Mouse (Mus musculus): ENCODE measurements around the gene Pskh1.

Pskh1 gene

GRCm38 (mm10) chr8:105900180-105900940 lies at the start of gene Pskh1:
Gene Pskh1, plus strand, starts transcription at chr8:105900441.
- in situ Hi-C loops (cut with MboI; ENCODE audit: low pct_unique_long_range_greater_than_20kb in 1 of 2, low sequenced_read_pairs in 2 of 2, unreplicated experiment in 1 of 2), result no loop called here

DNA sequence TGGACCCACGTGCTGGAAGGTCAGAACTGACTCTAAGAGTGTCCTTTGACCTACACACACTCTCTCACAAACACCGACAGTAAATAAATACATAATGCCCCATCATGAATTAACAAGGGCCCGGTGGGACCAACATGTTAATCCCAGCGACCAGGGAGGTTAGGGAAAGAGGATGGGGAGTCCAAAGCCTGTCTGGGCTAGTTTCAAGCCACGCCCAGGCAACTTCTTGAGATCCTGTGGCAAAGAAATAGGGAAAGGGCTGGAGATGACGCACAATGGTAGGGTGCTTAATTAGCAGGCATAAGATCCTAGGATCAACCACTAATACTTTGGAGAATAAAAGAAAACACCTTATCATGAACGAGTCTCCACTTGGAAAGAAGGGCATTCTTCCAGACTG lies 49.6 kb upstream of the Pskh1 start:
- in situ Hi-C loops (cut with MboI; ENCODE audit: low pct_unique_long_range_greater_than_20kb in 1 of 2, low sequenced_read_pairs in 2 of 2, unreplicated experiment in 1 of 2), result no loop called here

DNA sequence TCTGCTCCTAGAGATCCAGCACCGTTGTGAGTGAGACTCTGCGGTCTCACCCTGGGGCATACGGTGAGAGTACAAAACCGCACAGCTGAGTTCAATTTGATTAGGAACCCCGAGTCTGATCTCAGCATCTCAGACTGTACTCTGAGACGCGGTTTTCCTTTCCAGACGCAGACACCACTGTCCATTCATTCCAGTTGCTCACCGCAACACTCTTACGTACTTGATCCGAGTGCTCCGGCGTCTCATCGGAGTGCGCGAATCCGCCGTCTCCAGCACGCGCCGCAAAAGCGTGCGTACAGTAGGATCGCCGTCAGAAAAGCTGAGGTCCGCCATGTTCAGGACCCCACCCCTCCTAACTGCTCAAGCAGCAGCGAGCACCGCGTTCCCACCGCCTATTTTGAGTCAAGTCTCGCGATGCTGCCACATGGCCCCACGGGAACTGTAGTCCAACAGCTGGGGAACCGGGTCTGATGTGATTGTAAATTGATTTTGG lies 48.5 kb upstream of the Pskh1 start:
- in situ Hi-C loops (cut with MboI; ENCODE audit: low pct_unique_long_range_greater_than_20kb in 1 of 2, low sequenced_read_pairs in 2 of 2, unreplicated experiment in 1 of 2), result no loop called here

GRCm38 (mm10) chr8:105852146-105852729 lies 48.0 kb upstream of the Pskh1 start:
- in situ Hi-C loops (cut with MboI; ENCODE audit: low pct_unique_long_range_greater_than_20kb in 1 of 2, low sequenced_read_pairs in 2 of 2, unreplicated experiment in 1 of 2), result no loop called here

- in situ Hi-C loops (cut with MboI; ENCODE audit: low pct_unique_long_range_greater_than_20kb in 1 of 2, low sequenced_read_pairs in 2 of 2, unreplicated experiment in 1 of 2), result no loop called here
Measured at GRCm38 (mm10) chr8:105853178-105853577, 47.1 kb upstream of the Pskh1 start, which contains the start of gene Cenpt. Gene Cenpt, minus strand, starts transcription at chr8:105853278.

GRCm38 (mm10) chr8:105854303-105854702 lies 45.9 kb upstream of the Pskh1 start:
- in situ Hi-C loops (cut with MboI; ENCODE audit: low pct_unique_long_range_greater_than_20kb in 1 of 2, low sequenced_read_pairs in 2 of 2, unreplicated experiment in 1 of 2), result no loop called here

DNA sequence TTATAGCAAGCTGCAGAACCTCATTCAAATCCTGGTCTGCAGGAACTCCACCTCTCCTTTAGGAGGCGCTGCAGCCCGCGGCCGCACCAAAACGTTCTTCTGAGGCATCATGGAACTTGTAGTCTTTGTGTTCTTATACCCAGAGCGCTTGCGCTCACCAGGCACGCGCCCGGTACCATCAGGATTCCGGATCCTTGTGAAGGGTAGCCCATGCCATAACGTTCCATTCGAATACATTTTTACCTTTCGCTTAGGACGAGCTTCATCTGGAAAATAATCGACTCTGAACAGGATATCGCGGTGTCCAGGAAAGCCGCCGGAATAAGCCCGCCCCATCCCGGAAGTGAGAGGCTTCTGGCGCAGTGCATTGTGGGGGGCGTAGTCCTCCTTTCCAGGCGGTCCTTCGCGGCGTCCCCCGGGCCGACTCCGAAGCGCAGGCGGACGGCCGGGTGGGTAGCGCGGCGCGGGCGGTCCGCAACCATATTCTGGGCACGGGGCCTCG lies 45.5 kb upstream of the Pskh1 start, which contains the start of gene Thap11:
Thap11 (plus strand) TSS at position 418 of the 502 bp plus-strand sequence.
- in situ Hi-C loops (cut with MboI; ENCODE audit: low pct_unique_long_range_greater_than_20kb in 1 of 2, low sequenced_read_pairs in 2 of 2, unreplicated experiment in 1 of 2), result no loop called here

DNA sequence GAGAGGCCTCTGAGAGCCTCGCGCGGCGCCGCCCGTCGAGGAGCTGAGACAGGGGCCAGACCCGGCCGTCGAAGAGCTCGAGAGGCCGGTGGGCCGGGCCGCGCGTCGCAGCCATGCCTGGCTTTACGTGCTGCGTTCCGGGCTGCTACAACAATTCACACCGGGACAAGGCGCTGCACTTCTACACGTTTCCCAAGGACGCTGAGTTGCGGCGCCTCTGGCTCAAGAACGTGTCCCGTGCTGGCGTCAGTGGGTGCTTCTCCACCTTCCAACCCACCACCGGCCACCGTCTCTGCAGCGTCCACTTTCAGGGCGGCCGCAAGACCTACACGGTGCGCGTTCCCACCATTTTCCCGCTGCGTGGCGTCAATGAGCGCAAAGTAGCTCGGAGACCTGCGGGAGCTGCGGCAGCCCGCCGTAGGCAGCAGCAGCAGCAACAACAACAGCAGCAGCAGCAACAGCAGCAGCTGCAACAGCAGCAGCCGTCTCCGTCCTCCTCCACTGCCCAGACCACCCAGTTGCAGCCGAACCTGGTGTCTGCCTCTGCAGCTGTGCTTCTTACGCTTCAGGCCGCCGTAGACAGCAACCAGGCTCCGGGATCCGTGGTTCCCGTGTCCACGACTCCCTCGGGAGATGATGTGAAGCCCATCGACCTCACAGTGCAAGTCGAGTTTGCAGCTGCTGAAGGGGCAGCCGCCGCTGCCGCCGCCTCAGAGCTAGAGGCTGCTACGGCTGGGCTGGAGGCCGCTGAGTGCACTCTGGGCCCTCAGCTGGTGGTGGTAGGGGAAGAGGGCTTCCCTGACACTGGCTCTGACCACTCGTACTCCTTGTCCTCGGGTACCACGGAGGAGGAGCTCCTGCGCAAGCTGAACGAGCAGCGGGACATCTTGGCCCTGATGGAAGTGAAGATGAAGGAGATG lies 44.7 kb upstream of the Pskh1 start:
- in situ Hi-C loops (cut with MboI; ENCODE audit: low pct_unique_long_range_greater_than_20kb in 1 of 2, low sequenced_read_pairs in 2 of 2, unreplicated experiment in 1 of 2), result no loop called here

DNA sequence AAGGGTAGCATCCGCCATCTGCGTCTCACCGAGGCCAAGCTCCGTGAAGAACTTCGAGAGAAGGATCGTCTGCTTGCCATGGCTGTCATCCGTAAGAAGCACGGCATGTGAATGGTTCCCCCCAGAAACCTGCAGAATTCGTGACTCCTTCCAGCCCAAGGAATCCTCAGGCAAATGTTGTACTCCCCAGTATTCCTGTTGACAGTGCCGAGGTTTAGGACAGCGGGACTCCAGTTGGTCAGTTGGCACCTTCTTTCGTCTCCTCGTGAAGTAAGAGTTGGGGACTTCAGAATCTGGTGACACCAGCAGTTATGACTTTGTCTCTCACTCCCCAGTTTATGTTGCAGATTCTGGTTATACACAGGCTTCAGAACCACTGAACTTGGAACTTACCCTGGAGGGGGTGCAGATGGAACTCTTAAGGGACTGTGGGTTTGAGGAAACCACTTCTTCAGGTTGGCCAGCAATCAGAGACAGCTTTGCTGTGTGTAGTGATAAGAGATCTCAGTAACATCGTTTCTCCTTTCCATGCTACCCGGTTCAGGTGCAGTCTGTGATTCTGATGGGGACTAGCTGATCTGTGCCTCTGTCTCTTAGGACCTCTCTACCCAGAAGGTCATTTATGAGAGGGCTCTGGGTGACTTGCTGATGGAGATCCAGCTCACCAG lies 43.9 kb upstream of the Pskh1 start:
- in situ Hi-C loops (cut with MboI; ENCODE audit: low pct_unique_long_range_greater_than_20kb in 1 of 2, low sequenced_read_pairs in 2 of 2, unreplicated experiment in 1 of 2), result no loop called here

- in situ Hi-C loops (cut with MboI; ENCODE audit: low pct_unique_long_range_greater_than_20kb in 1 of 2, low sequenced_read_pairs in 2 of 2, unreplicated experiment in 1 of 2), result no loop called here
Measured at GRCm38 (mm10) chr8:105858495-105858894, 41.7 kb upstream of the Pskh1 start.

GRCm38 (mm10) chr8:105859314-105859713 lies 40.9 kb upstream of the Pskh1 start:
- in situ Hi-C loops (cut with MboI; ENCODE audit: low pct_unique_long_range_greater_than_20kb in 1 of 2, low sequenced_read_pairs in 2 of 2, unreplicated experiment in 1 of 2), result no loop called here

DNA sequence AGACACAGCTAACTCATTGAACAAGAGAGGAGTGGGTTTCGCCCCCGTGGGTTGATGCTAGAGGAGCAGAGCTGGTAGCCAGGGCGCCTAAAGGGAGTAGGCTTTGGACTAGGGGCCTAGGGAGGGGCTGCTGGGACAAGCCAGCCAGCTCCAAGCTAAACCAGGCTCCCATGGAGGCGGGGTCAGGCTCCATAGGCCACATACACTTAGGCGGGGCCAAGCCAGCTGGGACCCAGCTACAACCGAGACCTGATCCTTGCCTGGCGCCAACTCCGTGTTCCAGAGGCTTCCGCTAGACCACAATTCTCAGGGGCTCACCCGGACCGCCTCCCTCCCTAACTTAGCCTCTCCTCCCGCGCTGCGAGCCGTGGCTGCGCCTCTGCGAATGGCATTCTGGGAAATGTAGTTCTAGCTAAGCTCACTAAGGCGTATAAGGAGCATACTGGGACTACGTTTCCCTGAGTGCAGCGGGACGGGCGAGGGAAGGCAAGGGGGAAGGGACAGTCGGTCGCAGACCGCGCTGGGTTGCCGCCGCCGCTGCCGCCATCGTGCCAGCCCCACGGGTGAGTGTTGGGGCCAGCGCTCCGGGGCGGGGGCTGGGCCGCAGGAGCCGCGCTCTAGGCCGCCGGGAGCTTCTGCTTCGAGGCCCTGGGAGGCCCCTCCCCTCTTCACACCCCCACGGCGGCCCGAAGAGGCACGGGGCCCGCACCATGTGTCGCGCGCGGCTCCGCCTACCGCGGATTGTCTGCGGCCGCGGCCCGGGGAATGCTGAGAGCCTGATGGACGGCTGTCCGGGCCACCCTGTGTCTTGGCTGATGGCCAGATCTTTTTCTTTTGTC lies 39.9 kb upstream of the Pskh1 start, which contains the start of gene Nutf2:
Nutf2 (plus strand) TSS at position 438 of the 839 bp plus-strand sequence.
- in situ Hi-C loops (cut with MboI; ENCODE audit: low pct_unique_long_range_greater_than_20kb in 1 of 2, low sequenced_read_pairs in 2 of 2, unreplicated experiment in 1 of 2), result no loop called here

DNA sequence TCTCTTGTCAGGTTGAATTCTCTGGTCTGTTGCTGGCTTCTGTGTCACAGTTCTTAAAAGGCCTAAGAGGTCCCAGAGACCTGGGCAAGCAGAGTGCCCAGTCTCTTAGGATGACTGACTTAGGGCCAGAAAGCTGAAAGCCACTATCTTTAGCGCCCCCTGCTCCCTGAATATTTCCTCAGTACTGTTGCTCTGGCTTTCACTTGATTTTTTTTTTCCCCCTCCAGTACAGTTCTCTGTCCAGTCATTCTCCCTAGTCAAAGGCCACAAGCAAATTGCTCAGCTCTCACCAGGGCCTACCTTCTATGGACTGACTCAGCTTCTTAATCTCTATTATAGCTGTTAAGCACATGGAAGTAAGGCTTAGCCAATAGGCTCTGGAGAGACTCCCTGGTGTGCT lies 38.3 kb upstream of the Pskh1 start:
- in situ Hi-C loops (cut with MboI; ENCODE audit: low pct_unique_long_range_greater_than_20kb in 1 of 2, low sequenced_read_pairs in 2 of 2, unreplicated experiment in 1 of 2), result no loop called here

GRCm38 (mm10) chr8:105866364-105867029 lies 33.7 kb upstream of the Pskh1 start:
- in situ Hi-C loops (cut with MboI; ENCODE audit: low pct_unique_long_range_greater_than_20kb in 1 of 2, low sequenced_read_pairs in 2 of 2, unreplicated experiment in 1 of 2), result no loop called here

DNA sequence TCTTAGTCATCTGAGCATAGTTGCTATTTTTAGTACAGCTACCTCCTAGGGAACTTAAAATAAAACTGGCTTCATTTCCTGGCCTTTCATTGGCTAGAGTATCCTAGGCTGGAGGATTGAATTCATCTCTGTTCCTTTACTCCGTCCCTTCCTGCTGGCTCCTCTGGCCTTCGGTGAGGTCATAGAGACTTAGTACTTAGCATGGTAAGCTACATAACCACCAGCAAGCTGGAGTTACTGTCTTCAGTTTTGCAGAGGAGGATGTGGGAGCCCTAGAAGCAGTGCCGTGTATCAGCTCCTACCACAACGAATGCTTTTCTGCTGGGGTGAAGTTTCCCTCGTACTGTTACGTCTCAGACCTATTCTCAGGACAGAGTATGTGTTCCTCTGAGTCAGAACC lies 25.9 kb upstream of the Pskh1 start:
- in situ Hi-C loops (cut with MboI; ENCODE audit: low pct_unique_long_range_greater_than_20kb in 1 of 2, low sequenced_read_pairs in 2 of 2, unreplicated experiment in 1 of 2), result no loop called here

- in situ Hi-C loops (cut with MboI; ENCODE audit: low pct_unique_long_range_greater_than_20kb in 1 of 2, low sequenced_read_pairs in 2 of 2, unreplicated experiment in 1 of 2), result no loop called here
Measured at GRCm38 (mm10) chr8:105880754-105881520, 19.3 kb upstream of the Pskh1 start, which contains the start of gene Edc4. Gene Edc4, plus strand, starts transcription at chr8:105880881.
